In genomic region chr2:125456059-125456789, GRCm38 (mm10) we compare ENCODE assay signal across 11 mouse cellular contexts. TPM values are rescaled to one million over a fixed set of nuclear protein-coding genes. Genes with fewer than 3 reads are reported as not detected.
DNase-seq lines count a peak whose midpoint lies in the region; ATAC-seq lines count a peak whose summit lies in the region.
"Had no signal": no experiment of that assay in that cellular context is flagged by ENCODE, and none has a peak within 500 bp of the region (broad histone marks: within the 10 kb centered on the region; RNA-seq: fewer than 3 reads in every experiment).

No protein-coding gene starts in this region.

- ATAC-seq in liver, embryonic 11.5 days (replicated peaks; ENCODE audit: low FRiP score): peak; percentile 54; the same call in 1 of the 2 replicates
- ATAC-seq: hindbrain, postnatal 0 days had no signal

- H3K27me3 ChIP-seq in liver, embryonic 11.5 days (replicated peaks; ENCODE audit: control insufficient read depth, insufficient read depth, low read length): no peaks in the 10 kb centered on the region
- no peaks in the 10 kb centered on the region for H3K27me3 ChIP-seq in midbrain, embryonic 10.5 days (ENCODE audit: low read depth, poor library complexity, severe bottlenecking)
- H3K27me3 ChIP-seq: lung, embryonic 15.5 days had no signal

- H3K9ac ChIP-seq in liver, embryonic 11.5 days (ENCODE audit: low read depth, low read length): no peak overlapping the region
- H3K9ac ChIP-seq: lung, embryonic 15.5 days had no signal

- no peaks in the 10 kb centered on the region for H3K9me3 ChIP-seq in liver, embryonic 11.5 days (ENCODE audit: control insufficient read depth, low read length)
- no peaks in the 10 kb centered on the region for H3K9me3 ChIP-seq in midbrain, embryonic 10.5 days (replicated peaks)
- H3K9me3 ChIP-seq: lung, embryonic 15.5 days had no signal

- DNase-seq in 416B (ENCODE audit: low read depth): peak; percentile 97
- DNase-seq in CD4-positive helper T cell, adult 2 months (ENCODE audit: low read depth, low spot score): peak; percentile 5
- DNase-seq in liver, embryonic 11.5 days (ENCODE audit: low spot score): no peak
- peak; percentile 7 to 27 for DNase-seq in natural killer cell, adult 2 months (ENCODE audit: low spot score in 2 of 2)
- no peak for DNase-seq in right cerebral cortex, adult 2 months (ENCODE audit: low spot score in 2 of 2)
- no peak for DNase-seq in layer of hippocampus, adult 9-11 months
- DNase-seq in midbrain, embryonic 10.5 days (ENCODE audit: low spot score): no peak
- DNase-seq: cerebellum, postnatal 14 days; kidney, postnatal 25 days had no signal

- WGBS in liver, embryonic 11.5 days: 50% methylated on average over 15 of the region's 15 CpGs
- 90% methylated on average over 15 of the region's 15 CpGs for WGBS in midbrain, embryonic 10.5 days

- H3K4me1 ChIP-seq in liver, embryonic 11.5 days (replicated peaks; ENCODE audit: control insufficient read depth, insufficient read depth, low read length): no peaks in the 10 kb centered on the region
- H3K4me1 ChIP-seq in midbrain, embryonic 10.5 days: peaks cover 14% of the 10 kb centered on the region

- no peak overlapping the region for H3K4me3 ChIP-seq in liver, embryonic 11.5 days (ENCODE audit: low read depth, low read length)
- no peak overlapping the region for H3K4me3 ChIP-seq in midbrain, embryonic 10.5 days
- H3K4me3 ChIP-seq: lung, embryonic 15.5 days had no signal

- no peak overlapping the region for H3K27ac ChIP-seq in liver, embryonic 11.5 days (ENCODE audit: low read depth, low read length)
- H3K27ac ChIP-seq in midbrain, embryonic 10.5 days (replicated peaks): no peak overlapping the region
- H3K27ac ChIP-seq: hindbrain, postnatal 0 days; lung, embryonic 15.5 days had no signal

- no peaks in the 10 kb centered on the region for H3K36me3 ChIP-seq in liver, embryonic 11.5 days (ENCODE audit: control insufficient read depth, insufficient read depth, low read length)
- no peaks in the 10 kb centered on the region for H3K36me3 ChIP-seq in midbrain, embryonic 10.5 days
- H3K36me3 ChIP-seq: lung, embryonic 15.5 days had no signal

- no peak overlapping the region for H3K4me2 ChIP-seq in liver, embryonic 11.5 days
- H3K4me2 ChIP-seq: lung, embryonic 15.5 days had no signal

RNA-seq across cellular contexts. Expression of gene Gm9913, which starts 48.7 kb away (rescaled TPM):
- 0.12 TPM in 1 of 2 replicates, not detected in the other for polyA plus RNA-seq in liver, embryonic 11.5 days (2014; fragmentation: Nextera tagmentation; extraction: Ambion mirVana)
- polyA plus RNA-seq in midbrain, embryonic 10.5 days (2016; fragmentation: Nextera tagmentation; extraction: Ambion mirVana): 0.15 TPM in 2 replicates

RNA-seq across cellular contexts. Expression of gene Fbn1, which starts 51.6 kb away (rescaled TPM):
- polyA plus RNA-seq in liver, embryonic 11.5 days (2014; fragmentation: Nextera tagmentation; extraction: Ambion mirVana): 5.5 and 5.7 TPM in 2 replicates
- 4.8 and 7.1 TPM in 2 replicates for polyA plus RNA-seq in midbrain, embryonic 10.5 days (2016; fragmentation: Nextera tagmentation; extraction: Ambion mirVana)

Comparison
In these comparisons a context has a peak if more than half of its experiments do, and no peak if none do; other contexts are left out.
1. DNase-seq: peak in 416B (single experiment), CD4-positive helper T cell, adult 2 months (single experiment) and natural killer cell, adult 2 months (2 of 2); none in liver, embryonic 11.5 days (single experiment), right cerebral cortex, adult 2 months (0 of 2), layer of hippocampus, adult 9-11 months (single experiment) and midbrain, embryonic 10.5 days (single experiment).